Mouse (Mus musculus): ENCODE results near the gene Elmo2. TPM values are rescaled to one million over a fixed set of nuclear protein-coding genes. Genes with fewer than 3 reads are reported as not detected.

The Elmo2 gene
- total and polyA plus RNA-seq, 3 experiments = 17.4 to 27.6 TPM; not detected in 1

DNA sequence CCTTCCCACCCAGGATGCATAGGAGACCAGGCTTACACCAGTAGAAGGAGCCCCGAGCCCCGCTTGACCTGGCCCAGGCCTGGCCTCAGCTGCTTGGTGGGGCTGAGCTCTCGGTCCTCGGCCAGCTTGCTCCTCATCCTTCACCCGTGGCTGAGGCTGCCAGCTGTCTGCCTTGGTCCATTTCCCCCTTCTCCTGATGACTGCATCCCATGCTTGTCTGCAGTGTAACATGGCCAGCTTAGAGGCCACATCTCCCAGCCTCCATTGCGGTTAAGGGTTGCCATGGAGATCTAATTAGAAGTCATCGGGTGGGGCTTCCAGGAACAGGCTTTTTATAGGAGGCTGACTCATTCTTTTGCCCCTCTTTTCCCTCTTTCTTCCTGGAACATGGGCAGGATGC is 62.4 kb downstream of the Elmo2 start:
- Histone ChIP-seq H3K4me1 (ENCODE audit: control insufficient read depth in 1 of 2, insufficient read depth in 2 of 2, low read length in 2 of 2) (no peaks in the 10 kb centered on the region), H3K27ac (ENCODE audit: control insufficient read depth, low read depth, low read length) (no peak overlapping the region), H3K27me3 (ENCODE audit: control insufficient read depth in 1 of 2, insufficient read depth in 2 of 2, low read length in 2 of 2) (no peaks in the 10 kb centered on the region), H3K9ac (ENCODE audit: control insufficient read depth, low read depth, low read length, poor library complexity, severe bottlenecking) (no peak overlapping the region), H3K36me3 (ENCODE audit: control insufficient read depth in 1 of 2, insufficient read depth in 2 of 2, low read length in 2 of 2) (no peaks in the 10 kb centered on the region), H3K9me3 (replicated peaks; ENCODE audit: insufficient read depth, low read length) (no peaks in the 10 kb centered on the region), H3K79me2 (ENCODE audit: control insufficient read depth, insufficient read depth, low read length, poor library complexity) (no peaks in the 10 kb centered on the region), H3K4me3 (ENCODE audit: control insufficient read depth in 1 of 2, insufficient read depth in 1 of 2, low read depth in 2 of 2, low read length in 2 of 2) (no peak overlapping the region)
- TF ChIP-seq ZNF384 (IDR thresholded peaks at IDR 0.05; ENCODE audit: low read depth, low read length) (no peak), MYC (IDR thresholded peaks at IDR 0.05; ENCODE audit: low read depth, low read length) (no peak), MAFK (IDR thresholded peaks at IDR 0.05; ENCODE audit: borderline replicate concordance, low read depth, low read length) (no peak)
- no peak for DNase-seq (ENCODE audit: low read depth, low spot score)

- Histone ChIP-seq H3K36me3 (ENCODE audit: control insufficient read depth in 1 of 2, insufficient read depth in 2 of 2, low read length in 2 of 2) (no peaks in the 10 kb centered on the region), H3K9ac (ENCODE audit: control insufficient read depth, low read depth, low read length, poor library complexity, severe bottlenecking) (no peak overlapping the region), H3K4me1 (ENCODE audit: control insufficient read depth in 1 of 2, insufficient read depth in 2 of 2, low read length in 2 of 2) (no peaks in the 10 kb centered on the region), H3K27ac (ENCODE audit: control insufficient read depth, low read depth, low read length) (no peak overlapping the region), H3K9me3 (replicated peaks; ENCODE audit: insufficient read depth, low read length) (no peaks in the 10 kb centered on the region), H3K27me3 (ENCODE audit: control insufficient read depth in 1 of 2, insufficient read depth in 2 of 2, low read length in 2 of 2) (no peaks in the 10 kb centered on the region), H3K4me3 (ENCODE audit: control insufficient read depth in 1 of 2, insufficient read depth in 1 of 2, low read depth in 2 of 2, low read length in 2 of 2) (no peak overlapping the region), H3K79me2 (ENCODE audit: control insufficient read depth, insufficient read depth, low read length, poor library complexity) (no peaks in the 10 kb centered on the region)
- DNase-seq (ENCODE audit: low read depth, low spot score) = no peak
- TF ChIP-seq BHLHE40 (IDR thresholded peaks at IDR 0.05; ENCODE audit: borderline replicate concordance, low read depth, low read length) (no peak), ELF1 (IDR thresholded peaks at IDR 0.05; ENCODE audit: low read depth, low read length) (no peak), NELFE (IDR thresholded peaks at IDR 0.05; ENCODE audit: low read depth, low read length) (no peak), USF2 (IDR thresholded peaks at IDR 0.05; ENCODE audit: borderline replicate concordance in 1 of 2, insufficient read depth in 1 of 2, low read depth in 1 of 2, low read length in 2 of 2) (no peak), MEF2A (IDR thresholded peaks at IDR 0.05; ENCODE audit: extremely low read depth, insufficient replicate concordance, low read depth, low read length, poor library complexity, severe bottlenecking) (no peak), SIN3A (IDR thresholded peaks at IDR 0.05; ENCODE audit: low read length) (no peak), CTCF (IDR thresholded peaks at IDR 0.05 in 2 of 3, conservative IDR thresholded peaks at IDR 0.05 in 1 of 3; ENCODE audit: control insufficient read depth in 1 of 3, insufficient read depth in 1 of 3, low read depth in 2 of 3, low read length in 3 of 3, poor library complexity in 1 of 3, severe bottlenecking in 1 of 3) (no peak), HCFC1 (IDR thresholded peaks at IDR 0.05; ENCODE audit: low read depth, low read length) (no peak), SMC3 (IDR thresholded peaks at IDR 0.05; ENCODE audit: low read depth, low read length) (no peak), TCF12 (IDR thresholded peaks at IDR 0.05; ENCODE audit: low read depth, low read length) (no peak), POLR2AphosphoS5 (IDR thresholded peaks at IDR 0.05; ENCODE audit: borderline replicate concordance, low read depth, low read length) (no peak), MYB (IDR thresholded peaks at IDR 0.05; ENCODE audit: low read depth, low read length) (no peak)
Observed at GRCm38 (mm10) chr2:165262274-165262990, 63.8 kb downstream of the Elmo2 start.

Data from MEL (cell line).